Mouse (Mus musculus) frontal cortex, postnatal 25 days (tissue): ENCODE results near the gene Fstl3.

Experiments used
- DNase-seq, 2 experiments: peaks; one replicate each; pipeline ENCODE4 v3.0.0; 2022; ENCODE audit warnings: low spot score in 2 of 2

The Fstl3 gene

DNA sequence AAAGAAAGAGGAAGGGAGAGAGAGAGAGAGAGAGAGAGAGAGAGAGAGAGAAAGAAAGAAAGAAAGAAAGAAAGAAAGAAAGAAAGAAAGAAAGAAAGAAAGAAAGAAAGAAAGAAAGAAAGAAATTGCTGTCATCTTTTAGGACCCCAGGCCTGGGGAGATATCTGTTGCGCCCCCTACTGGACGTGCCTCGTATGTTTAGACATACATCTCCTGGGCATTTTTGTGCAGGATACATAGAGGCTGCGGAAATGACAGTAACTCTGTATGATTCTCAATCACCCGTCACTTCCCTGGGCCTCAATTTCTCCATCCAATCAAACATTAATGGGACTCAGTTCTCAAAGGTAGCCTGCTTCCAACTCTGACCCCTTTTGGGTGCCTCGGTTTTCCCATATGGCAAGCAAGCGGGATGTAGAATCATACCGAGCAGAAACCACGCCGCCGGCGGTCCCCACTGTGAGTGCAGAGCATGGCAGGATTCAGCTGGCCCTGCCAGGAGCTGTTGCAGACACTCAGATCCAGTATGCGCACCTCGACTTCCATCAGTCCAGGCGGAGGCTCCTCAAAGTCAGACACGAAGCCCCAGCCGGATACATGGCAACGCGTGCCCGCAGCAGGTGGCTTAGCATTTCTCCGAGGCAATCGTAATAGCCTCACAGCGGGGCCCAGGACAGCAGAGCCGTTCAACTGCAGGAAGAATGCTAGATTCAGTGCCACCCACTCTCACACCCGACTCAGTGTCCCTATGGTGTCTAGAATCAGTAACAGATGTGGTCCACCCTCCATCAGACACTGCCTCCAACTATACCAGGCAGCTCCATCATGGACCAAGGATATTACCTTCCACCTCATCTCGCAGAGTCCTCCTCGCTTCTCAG, 7.1 kb downstream of the Fstl3 start:
- no peak for DNase-seq

DNA sequence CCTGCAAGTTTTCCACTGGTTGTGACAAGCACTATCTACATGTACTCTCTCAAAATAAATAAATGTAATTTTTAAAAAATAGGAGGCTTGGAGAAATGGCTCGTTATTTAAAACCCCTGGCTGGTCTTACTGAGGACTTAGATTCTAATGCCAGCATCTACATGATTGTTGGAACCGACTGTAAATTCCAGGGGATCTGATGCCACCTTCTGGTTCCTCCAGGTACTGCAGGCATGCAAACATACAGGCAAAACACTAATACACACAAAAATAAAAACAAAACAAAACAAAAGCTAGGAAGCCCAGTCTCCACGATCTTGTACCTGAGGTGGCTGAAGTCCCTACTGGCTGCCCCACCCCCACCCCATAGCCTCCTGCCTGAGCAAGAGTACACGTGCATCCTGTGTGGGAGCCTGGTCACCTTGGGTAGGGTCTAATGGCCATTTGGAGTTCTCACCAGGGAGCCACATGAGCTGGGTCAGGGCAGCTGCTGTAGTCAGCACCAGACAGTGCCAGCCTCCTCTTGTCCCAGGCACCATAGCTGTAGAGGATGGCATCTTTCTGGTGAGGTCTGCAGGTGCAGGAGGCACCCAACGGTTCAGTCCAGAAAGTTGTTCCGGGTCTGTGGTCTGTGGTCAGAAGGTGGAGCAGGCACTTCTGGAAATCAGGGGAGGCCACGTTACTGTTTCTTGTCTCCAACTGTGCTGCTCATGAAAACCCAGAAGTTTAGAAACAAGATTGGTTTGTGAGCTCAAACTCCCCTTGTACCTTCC, 11.5 kb downstream of the Fstl3 start:
- DNase-seq = peak; percentile 73 to 83

DNA sequence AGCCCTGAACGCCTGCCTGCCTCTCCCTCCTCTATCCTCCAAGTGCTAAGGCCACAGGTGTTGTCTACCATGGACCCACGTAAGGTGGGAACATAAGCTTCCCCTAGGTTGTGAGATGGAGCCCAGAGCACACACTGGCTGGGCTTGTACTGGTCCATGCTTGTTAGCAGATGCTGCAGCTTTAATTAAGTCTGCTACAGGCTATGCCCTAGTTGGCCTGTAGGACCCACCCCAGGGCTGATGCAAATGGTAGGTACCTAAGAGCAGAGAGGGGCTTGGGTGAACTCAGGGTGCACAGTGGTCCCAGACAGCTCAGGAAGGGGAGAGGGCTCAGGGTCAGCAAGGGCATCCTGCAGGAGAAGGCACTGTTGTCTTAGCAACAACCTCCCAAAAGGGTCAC, 12.5 kb downstream of the Fstl3 start:
- no peak for DNase-seq

DNA sequence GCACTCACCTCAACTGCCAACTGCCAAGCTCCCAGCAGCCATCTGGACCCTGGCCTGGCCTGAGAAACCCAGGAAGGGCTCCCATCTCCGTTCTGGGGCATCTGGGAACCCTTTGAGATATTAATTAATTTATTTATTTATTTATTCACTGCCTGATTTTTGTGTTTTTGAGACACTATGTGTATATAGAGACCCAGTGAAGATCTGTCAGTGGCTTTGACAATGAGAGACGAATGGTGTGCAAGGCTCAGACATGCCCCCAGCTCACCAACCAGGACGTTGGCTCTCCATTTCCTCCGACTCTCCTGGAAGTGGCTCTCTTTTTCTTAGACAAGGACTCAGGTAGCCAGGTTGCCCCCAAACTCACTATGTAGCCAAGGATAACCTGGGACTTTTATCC, 13.8 kb downstream of the Fstl3 start, which contains the start of gene Prss57:
TSS of gene Prss57 (minus strand) at position 101 of the 400 bp plus-strand sequence.
- DNase-seq = no peak

DNA sequence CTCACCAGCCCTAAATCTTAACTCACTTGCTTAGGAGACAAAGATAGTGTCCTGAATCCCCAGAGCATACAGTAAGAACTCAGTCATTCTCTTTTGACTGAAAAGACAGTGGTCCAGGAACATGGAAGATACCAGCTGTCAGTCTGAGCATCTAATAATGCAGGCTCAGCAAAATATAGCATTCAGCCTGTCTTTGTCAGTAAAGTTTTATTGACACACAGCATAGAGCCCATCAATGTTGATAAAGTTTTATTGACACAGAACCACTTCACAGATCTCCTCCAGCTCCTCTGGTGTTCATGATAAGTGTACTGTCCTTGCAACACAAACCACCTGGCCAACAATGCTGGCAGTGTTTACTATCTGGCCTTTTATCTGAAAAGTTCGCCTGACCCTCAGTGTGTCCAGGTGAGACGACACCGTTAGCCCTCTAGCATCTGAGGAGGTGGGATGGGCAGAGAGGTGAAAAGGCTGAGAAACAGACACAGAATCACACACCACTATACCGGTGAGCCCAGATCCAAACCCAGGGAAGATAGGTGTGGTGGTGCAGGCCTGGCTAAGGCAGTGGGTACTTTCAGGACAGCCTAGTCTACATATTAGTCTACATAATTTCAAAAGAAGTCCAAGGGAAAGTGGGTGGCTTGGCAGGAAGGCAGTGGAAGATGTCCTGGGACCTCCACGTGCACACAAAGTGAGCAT, 15.4 kb downstream of the Fstl3 start:
- no peak for DNase-seq

DNA sequence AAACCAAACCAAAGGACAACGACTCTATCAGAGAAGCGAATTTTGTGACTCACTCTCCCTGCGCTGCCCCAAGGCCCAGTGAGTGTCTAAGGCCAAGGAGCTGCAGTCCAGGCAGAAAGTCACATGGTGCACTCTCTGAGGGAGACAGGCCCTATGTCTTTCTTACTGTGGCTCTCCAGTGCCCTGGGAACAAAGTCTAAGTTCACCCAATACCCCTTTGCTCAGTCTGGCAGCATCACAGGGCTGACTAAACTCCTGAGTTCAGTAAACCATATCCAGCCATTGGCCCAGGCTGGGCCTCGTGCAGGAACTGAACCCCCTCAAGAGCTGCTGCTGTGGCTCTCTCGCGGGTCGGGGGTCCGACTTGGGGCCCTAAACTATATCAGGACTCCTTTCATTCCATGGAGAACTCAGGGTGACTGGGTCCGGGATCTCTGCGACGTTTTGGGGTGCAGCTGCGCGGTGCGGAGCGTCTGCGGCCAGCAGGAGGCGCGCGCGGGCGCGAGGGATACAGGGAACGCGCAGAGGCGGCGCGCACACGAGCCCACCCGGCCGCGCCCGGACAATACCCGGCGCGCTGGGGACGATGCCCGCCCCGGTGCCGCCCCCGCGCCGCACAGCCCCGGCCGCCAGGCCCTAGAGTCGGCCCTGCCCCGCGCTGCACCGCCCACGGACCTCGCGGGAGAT, 16.1 kb downstream of the Fstl3 start, which contains the start of gene Palm:
TSS of gene Palm (plus strand) at position 522 of the 687 bp plus-strand sequence.
- DNase-seq = peak; percentile 85

DNA sequence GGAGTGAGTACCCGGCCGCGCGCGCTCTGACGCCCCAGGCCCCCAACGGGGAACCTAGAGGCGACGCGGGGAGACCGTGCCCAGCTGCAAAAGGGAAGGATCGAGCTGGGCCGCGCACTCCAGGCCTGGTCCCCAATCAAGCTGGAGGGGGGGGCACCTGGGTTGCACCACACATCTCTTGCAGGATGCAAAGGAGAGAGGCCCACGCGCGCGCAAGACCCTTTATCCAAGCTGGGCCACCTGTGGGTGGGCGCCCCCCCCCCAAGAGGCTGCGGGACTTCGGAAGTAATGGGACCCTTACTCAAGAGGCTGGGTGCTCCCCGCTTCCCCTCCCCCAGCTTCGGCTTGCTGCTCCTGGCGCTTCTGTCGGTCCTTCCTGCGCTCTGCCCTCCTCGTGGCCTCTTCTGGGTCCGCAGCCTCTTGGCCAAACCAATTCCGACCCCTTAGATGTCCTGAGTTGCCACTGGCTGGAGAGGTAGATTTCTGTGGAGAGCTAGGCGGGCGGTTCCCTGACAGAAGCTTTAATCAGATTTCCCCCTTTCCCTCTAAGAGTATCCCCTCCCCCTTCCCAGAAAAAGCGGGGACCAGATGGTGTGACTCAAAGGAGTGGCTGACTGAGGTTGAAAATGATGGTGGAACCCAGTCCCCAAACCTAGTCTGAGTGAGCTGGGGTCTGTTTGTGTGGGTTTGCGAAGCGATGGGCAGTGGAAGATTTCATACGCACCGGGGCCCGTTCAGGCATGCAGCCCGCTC, 16.8 kb downstream of the Fstl3 start:
- peak in 1 of 2 experiments; percentile 41 for DNase-seq

DNA sequence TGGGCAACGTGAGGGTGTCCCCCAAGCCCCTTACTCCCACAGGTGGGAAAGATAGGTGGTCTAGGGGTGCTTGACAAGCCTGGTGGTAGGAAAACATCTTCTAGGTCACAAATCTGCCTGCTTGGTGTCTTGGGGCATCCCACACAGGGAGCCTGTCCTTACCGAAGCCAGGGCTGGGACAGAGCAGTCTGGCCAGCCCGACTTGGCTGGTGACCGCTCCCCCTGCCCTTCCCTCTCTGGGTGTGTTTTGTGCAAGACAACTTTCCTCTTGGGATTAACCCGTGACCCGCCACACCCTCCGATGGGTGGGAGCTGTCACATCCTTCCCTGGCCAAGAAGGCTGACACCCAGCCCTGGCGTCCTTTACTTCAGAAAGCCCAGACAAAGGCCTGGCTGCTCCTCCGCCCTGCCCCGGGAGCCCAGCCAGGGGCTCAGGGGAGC, 17.4 kb downstream of the Fstl3 start:
- DNase-seq = no peak

DNA sequence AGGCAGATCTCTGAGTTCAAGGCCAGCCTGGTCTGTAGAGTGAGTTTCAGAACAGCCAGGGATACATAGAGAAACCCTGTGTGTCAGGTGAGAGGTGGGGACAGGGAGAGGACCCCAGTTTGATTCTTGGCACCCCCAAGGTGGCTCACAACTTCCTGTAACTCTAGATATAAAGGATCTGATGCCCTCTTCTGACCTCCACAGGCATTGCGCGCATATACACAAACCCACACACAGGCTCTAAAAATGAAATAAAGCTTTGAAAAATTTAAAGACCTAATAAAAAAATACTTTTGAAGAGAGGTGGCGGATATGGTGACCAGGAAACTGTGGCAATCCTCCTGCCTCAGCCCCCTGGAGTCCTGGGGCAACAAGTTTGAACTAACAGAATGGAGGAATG, 18.8 kb downstream of the Fstl3 start:
- DNase-seq = no peak

DNA sequence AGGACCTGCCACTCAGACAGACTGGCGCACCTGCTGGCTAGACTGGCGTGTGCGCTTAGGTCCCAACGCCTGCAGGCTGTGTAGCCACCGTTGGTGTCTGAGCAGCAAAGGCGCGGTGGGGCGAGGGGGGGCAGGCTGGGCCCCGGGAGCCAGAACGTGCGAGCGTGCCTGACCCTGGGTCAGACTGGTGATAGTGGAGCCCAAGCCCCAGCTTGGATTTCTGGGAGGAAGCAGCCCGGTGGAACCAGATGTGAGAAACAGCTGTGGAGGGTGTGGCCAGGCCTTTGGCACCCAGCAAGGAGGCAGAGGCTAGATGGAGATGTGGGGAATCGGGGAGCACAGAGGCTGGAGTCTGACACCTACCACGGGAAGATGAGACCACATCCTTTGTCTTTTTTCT, 20.3 kb downstream of the Fstl3 start:
- no peak for DNase-seq

DNA sequence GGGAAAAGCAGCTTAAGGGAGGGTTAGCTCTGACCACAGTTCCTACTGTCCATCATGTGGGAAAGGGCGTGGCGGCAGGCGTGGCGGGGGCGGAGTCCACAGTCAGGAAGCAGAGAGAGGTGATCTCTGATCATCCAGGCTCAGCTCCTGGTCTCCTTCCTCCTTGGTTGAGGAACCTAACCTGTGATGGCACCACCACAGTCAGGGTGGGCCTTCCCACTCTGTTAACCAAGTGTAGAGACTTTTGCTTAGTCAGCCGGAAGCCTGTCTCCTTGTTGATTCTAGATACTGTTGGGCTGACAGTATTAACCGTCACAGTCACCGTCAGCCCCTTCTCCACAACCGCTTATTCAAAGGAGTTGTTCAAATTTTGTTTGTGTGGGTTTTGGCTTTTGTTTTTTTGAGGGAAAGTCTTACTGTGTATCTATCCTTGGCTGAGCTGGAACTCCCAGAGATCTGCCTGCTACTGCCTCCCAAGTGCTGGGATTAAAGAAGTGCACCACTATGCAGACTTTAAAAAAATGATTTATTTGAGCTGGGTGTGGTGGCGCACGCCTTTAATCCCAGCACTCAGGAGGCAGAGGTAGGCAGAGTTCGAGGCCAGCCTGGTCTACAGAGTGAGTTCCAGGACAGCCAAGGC, 21.3 kb downstream of the Fstl3 start:
- DNase-seq = no peak

DNA sequence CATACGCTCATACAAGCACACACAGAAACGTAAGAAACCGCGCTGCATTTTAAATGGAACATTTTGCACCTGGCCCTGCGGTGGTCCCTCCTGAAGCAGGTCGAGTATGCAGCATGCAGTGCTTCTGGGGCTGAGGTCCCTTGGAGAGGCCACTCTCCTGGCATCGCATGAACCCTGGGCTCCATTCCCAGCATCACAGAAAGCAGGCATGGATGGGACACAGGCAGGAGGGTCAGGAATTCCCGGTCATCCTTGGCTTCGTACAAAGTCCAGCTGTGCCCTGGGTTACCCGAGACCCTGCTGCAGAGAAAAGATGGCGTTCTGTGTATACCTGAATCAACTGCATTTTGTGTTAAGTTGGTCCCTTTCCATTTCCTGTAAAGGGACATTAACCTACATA, 23.4 kb downstream of the Fstl3 start:
- no peak for DNase-seq

DNA sequence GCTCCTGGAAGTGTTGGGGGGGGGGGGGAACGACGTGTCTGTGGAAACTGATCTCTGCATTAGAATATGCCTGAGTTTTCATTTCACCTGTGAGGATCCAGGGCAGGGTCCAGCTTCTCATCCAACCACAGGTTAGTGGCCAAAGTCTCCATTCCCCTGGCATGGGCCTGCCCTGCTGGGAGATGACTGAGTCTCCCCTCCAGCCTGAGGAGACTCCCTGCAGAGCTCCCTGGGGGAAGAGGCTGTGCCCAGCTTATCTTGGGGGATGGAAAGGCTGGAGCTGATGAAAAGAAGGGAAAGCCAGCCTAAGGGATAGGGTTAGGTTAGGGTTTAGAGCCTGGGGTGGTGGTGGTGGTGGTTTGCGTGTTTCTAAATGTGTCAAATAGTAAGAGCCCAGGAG, 24.8 kb downstream of the Fstl3 start:
- no peak for DNase-seq

DNA sequence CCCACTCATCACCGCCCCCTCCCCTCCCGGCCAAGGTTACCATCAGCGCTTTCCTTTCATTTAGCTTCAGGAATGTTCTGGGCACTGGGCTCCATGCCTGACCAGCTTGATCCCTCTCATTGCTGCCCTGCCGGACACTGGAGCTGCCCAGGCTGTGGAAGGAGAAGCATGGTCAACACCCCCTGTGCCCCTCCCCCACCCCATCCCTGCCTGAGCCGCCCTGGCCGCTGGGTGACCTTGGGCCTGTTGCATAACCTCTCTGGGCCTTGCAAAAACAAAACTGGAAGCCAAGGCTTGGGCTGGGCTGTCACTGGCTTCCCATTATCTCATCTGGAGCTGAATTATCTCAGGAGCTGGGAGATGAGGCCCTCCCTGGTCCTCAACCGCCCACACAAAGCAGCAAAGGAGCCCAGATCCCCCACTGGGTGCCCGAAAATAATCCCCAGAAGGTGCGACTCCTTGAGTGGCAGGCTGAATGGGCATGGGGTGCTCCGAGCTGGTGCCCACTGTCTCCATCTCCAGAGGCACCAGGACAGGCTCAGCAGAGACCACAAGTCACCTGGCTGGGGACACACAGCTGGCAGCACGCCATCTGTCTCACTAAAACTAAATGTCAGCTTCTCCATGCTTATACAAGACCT, 25.4 kb downstream of the Fstl3 start:
- DNase-seq = peak in 1 of 2 experiments; percentile 45

DNA sequence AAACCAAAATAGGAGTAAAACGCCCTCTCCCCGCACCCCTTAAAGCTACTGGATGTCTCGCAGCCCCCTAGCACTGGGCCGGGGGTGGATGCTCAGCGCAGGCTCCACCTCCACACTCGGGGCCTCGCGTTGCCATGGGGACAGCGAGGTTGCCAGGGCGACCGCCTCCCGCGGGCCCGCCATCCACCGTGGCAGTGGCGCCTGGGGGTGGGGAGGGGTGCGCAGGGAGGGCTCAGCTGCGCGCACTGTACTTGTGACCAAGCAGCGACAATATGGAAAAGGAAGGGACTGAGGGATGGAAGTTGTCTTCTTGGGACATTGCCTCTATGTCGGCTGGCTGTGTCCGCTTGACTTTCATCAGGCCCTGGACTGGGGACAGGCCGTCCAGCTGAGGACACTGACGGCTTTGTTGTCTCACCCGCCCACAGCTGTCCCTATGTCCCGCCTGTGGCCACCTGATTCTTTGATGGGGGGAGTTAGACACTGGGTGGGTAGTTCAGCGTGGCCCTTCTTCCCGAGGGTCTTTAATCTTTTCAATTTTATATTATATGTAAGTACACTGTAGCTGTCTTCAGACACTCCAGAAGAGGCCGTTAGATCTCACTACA, 26.7 kb downstream of the Fstl3 start:
- DNase-seq = peak; percentile 77 to 86

DNA sequence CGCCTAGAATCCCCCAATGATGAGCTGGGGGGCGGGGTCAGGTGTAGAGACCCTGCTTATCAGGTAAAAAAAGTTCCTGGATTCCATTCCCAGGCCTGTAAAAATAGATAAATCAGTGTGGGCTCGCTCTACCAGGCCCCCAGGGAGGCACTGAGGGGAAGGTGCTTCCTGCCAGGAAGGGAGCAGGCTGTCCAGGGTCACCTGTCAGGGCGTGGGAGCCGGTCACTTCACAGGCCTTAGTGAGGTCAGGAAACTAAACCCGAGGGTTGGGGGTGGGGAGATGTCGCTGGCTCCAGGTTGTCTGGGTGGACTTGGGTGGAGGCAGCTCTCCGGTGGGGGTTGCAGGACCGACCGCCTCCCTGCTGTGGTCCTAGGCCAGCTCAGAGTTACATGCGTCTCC, 28.6 kb downstream of the Fstl3 start:
- DNase-seq = no peak

DNA sequence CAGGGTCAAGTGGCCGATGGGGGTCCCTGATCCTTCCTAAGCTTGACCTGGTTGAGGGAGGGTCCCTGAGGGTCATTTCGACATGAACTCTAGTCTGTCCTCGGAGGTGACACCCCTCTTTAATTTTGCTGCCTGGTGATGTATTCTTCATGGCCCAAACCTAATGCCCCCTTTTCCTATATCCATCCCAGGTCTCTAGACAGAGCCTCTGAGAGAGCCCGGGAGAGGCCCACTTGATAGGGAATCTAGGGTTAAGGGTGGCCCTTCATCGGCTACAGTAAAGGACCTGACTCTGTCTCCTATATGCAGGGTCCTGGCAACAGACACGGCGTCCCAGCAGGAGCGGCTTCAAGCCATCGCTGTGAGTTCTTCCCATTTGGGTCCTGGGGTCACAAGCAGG, 29.3 kb downstream of the Fstl3 start:
- DNase-seq = no peak

DNA sequence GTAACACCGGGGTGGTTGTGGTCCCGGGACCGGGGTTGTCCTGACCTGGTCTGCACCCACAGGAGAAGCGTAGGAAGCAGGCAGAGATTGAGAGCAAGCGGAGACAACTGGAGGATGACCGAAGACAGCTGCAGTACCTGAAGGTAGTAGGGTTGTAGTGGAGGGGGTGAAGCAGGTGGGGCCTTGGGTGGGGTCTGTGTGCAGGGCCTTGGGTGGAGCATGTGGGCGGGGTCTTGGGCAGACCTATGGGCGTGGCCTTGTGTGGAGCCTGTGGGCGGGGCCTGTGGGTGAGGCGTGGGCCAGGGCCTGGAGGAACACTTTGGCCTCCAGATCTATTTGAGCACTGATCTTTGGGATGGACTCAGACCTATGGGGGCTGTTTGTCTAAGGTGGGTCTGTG, 29.9 kb downstream of the Fstl3 start:
- no peak for DNase-seq

DNA sequence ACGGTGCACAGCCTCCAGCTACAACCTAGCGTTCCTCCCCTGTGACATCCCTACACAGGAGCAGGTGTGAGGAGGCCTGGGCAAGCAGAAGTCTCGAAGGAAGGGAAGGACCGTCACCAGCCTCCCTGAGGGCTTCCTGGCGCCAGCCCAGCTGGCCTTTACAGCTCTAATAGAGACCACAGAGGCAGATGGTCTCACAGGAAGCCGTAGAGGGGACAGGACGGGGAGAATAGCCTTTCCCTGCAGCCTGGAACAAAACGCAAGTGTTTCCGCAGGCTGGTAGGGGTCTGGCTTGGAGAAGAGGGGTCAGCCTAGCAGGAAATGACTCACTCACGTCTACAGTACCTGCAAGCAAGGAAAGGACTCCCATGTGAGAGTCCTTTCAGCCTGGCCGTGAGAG, 30.8 kb downstream of the Fstl3 start:
- DNase-seq = no peak
